Mouse (Mus musculus) urinary bladder, postnatal 14 days (tissue): Measurements from ENCODE around the gene Hip1.

Experiments
- DNase-seq: peaks from one replicate; pipeline ENCODE4 v3.0.0; 2021; ENCODE audit warnings: low spot score

Hip1 gene

DNA sequence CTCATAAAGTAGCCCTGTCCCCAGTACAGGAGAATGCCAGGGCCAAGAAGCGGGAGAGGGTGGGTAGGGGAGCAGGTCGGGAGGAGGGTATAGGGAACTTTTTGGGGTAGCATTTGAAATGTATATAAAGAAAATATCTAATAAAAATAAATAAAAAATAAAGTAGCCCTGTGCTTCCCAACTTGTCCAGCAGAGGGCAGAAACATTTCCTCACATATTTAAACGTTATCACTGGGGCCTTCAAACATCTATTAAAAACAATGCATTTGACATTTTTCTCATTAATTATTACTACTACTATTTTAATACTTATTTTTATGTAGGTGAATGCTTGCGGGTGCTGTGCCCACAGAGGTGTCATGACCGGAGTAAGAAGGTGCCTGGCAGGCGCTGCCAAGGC is 177.1 kb downstream of the Hip1 start:
- no peak for DNase-seq

DNA sequence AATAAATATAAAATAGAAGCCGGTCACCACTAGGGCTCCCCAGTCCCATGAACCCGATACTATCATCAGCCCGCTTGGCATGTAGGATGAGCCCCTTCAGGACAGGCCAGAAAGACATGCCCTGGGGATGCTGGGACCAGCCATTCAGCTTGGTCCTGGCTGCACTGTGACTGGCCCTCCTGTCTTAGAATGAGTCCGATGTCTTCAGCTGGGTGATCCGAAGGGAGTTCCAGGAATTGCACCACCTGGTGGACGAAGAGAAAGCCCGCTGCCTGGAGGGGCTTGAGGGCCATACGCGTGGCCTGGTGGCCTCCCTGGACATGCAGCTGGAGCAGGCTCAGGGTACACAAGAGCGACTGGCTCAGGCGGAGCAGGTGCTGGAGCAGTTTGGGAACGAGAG is 181.4 kb downstream of the Hip1 start:
- no peak for DNase-seq

DNA sequence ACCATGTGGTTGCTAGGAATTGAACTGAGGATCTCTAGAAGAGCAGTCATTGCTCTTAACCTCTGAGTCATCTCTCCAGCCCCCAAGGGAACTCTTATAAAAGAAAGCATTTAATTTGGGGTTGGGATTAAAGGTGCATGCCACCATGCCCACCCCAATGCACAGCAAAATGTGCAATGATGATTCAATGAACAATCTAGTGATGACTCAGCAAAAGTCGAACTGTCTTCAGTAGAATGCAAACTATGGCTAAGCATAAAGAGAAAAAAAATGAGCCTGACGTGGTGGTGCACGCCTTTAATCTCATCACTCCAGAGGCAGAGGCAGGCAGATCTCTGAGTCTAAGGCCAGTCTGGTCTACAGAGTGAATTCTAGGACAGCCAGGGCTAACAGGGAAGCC is 182.3 kb downstream of the Hip1 start:
- DNase-seq: no peak

DNA sequence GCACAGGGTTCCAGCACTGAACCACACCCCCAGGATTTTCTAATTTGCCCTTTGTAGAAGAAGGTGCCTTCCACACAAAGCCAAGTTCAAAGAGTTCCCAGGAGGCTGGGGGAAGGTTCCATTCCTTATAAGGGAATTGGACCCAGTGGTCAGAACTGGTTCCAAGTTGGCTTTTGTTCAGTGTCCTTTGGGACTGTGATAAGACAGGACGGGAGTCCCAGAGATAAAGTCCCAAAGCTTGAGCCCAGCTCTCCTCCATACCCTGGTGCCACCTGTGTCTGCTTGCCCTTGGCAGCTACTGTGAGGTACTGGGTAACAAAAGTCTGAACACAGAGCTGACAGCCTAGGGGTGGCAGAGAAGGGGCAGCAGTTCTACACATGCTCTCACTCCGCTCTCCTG is 185.1 kb downstream of the Hip1 start:
- no peak for DNase-seq

DNA sequence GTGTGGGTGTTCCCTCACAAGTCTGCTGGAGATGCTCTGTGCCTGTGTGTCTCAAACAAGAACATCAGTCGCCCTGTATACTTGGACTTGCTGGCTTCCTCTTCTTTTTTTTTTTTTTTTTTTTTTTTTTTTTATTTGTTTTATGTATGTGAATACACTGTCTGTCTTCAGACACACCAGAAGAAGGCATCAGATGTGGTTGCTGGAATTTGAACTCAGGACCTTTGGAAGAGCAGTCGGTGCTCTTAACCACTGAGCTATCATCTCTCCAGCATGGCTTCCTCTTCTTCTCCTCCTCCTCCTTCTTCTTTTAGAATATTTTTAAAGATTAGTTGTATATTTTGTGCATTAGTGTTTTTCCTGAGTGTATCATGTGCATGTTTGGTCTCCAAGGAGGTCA is 187.4 kb downstream of the Hip1 start:
- peak; percentile 58 for DNase-seq
